Mouse (Mus musculus) ES-Bruce4 (cell line): ENCODE results near the gene Sept8.

Experiments used
- CTCF ChIP-seq: IDR thresholded peaks from one replicate; pipeline ENCODE4 v1.8.1; 2011; ENCODE audit warnings: low read depth, low read length
- EP300 ChIP-seq: IDR thresholded peaks from 2 replicates; pipeline ENCODE4 v1.6.1; 2011; ENCODE audit warnings: low read depth, low read length; ENCODE audit not compliant: insufficient read depth
- POLR2A ChIP-seq: IDR thresholded peaks from one replicate; pipeline ENCODE4 v1.8.1; 2011; ENCODE audit warnings: low read length; ENCODE audit not compliant: insufficient read depth

DNA sequence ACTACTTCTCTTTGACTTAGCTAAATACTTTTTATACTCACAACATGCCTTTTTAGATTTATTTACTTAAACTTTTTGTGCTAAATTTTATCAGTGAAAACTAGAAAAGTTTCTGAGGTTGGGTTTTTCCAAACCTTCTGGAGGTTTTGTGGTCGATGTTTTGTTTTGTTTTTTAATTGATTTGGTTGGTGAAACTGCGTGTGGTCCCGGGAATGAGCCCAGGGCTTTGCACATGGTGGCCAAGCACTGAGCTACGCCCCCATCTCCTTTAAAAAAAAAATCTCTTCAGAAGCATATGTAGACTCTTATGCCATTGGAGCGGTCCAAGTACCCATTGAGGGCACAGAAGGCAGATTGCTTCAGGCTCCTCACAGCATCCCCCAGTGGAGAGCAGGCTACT, 72.1 kb downstream of the Sept8 start:
- TF ChIP-seq POLR2A (no peak), CTCF (no peak), EP300 (no peak)
